Mouse (Mus musculus): ENCODE measurements at regions not wholly inside any gene's neighbourhood (a gene's known extent, or its start where the extent isn't known, plus 50 kb on each side); places are given as distances from the start of the nearest gene placed in this dataset.

DNA sequence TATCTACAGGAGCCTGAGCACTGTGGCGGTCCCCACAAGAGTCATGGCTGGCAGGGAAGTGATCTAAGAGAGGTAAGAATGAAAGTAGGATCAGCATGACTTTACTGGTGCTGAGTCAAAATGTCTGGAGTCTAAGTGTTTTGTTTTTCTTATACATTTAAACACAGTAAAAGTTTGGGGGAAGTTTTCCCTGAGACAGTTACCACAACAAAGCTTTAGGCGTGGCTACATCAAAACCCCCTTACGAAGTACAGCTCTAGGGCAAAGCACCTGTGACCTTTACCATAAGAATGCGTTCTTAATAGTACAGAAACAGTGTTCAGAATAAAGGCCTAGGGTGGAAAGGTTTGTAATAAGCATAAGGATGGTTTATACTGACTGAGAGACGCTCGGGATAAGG lies 254.4 kb upstream of the Kdm8 start:
- Histone ChIP-seq H3K27ac (ENCODE audit: insufficient read depth, low read length) (no peak overlapping the region), H3K4me1 (ENCODE audit: control insufficient read depth, insufficient read depth, low read length) (no peaks in the 10 kb centered on the region), H3K4me3 (ENCODE audit: insufficient read depth, low read length) (no peak overlapping the region)
- no peak for TF ChIP-seq CTCF (IDR thresholded peaks at IDR 0.05; ENCODE audit: borderline replicate concordance, insufficient read depth, low read length)
- no peak for TF ChIP-seq POLR2A (IDR thresholded peaks at IDR 0.05; ENCODE audit: low read depth, low read length)

DNA sequence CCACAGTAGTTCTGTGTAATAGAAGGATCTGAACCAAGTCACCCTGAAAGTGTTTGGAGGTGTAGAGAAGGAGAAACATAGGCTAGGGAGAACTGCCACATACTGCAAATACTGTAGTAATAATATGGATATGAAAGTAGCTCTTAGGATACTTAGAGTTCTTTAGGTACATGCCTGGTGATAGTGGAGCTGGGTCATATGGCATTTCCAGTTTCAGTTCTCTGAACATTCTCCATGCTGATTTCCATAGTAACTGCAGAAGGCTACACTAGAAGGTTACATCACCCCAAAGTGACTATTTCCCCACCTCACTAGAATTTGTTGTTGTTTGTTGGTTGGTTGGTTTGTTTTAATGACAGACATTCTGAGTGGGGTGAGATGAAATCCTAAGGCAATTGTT lies 253.2 kb upstream of the Kdm8 start:
- H3K4me1 ChIP-seq (ENCODE audit: control insufficient read depth, insufficient read depth, low read length) = no peaks in the 10 kb centered on the region
- H3K4me3 ChIP-seq (ENCODE audit: insufficient read depth, low read length) = no peak overlapping the region
- no peak for TF ChIP-seq POLR2A (IDR thresholded peaks at IDR 0.05; ENCODE audit: low read depth, low read length)
- TF ChIP-seq CTCF (IDR thresholded peaks at IDR 0.05; ENCODE audit: borderline replicate concordance, insufficient read depth, low read length) = no peak
- H3K27ac ChIP-seq (ENCODE audit: insufficient read depth, low read length) = no peak overlapping the region

DNA sequence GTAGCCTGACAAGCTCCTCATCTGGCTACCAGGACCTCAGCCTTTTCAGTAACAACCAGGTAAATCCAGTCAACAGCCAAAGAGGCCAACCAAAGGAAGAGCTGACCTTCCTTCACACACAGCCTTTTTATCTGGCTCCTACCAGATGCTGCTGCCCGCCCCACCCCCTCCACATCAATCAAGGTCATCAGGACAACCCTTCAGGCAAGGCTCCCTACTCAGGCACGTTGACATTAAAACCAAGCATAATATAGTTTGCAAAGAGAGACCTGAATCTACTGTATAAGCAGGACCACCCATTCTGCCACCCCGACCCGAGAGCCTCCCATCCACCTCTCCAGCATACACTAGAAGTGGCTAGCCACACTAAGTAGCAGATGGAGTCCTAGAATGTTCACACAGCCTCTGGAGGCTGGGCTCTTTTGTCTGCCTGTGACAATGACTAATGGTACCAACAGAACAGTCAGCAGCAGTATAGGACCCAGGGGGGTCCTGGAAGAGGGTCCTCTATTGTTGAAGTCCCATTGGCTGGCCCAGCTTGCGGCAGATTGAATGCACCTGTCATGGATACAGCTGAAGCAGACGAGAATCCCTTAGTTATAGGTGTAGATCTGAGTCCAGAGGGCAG lies 233.0 kb upstream of the Kdm8 start:
- TF ChIP-seq CTCF (IDR thresholded peaks at IDR 0.05; ENCODE audit: borderline replicate concordance, insufficient read depth, low read length) = no peak
- TF ChIP-seq POLR2A (IDR thresholded peaks at IDR 0.05; ENCODE audit: low read depth, low read length) = no peak
- Histone ChIP-seq H3K4me3 (ENCODE audit: insufficient read depth, low read length) (no peak overlapping the region), H3K27ac (ENCODE audit: insufficient read depth, low read length) (no peak overlapping the region), H3K4me1 (ENCODE audit: control insufficient read depth, insufficient read depth, low read length) (no peaks in the 10 kb centered on the region)

DNA sequence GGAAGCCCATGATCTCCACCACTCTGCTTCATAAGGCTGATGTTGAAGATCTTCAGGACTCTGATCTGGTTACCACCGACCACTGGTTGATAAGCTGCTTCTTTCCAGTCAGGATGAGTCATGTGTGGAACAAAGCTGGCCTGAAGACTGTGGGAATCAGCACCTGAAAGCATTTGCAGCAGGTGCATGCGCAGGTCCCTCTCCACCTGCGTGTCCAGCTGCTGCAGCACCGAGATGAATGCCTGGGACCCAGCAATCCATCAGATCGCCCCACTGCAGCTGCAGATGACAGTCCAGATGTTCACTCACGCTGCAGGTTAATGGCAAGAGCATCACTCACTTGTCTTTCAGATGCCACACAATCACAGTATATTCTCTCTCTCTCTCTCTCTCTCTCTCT lies 230.4 kb upstream of the Kdm8 start:
- Histone ChIP-seq H3K4me3 (ENCODE audit: insufficient read depth, low read length) (no peak overlapping the region), H3K27ac (ENCODE audit: insufficient read depth, low read length) (no peak overlapping the region), H3K4me1 (ENCODE audit: control insufficient read depth, insufficient read depth, low read length) (no peaks in the 10 kb centered on the region)
- TF ChIP-seq POLR2A (IDR thresholded peaks at IDR 0.05; ENCODE audit: low read depth, low read length) (no peak), CTCF (IDR thresholded peaks at IDR 0.05; ENCODE audit: borderline replicate concordance, insufficient read depth, low read length) (no peak)

DNA sequence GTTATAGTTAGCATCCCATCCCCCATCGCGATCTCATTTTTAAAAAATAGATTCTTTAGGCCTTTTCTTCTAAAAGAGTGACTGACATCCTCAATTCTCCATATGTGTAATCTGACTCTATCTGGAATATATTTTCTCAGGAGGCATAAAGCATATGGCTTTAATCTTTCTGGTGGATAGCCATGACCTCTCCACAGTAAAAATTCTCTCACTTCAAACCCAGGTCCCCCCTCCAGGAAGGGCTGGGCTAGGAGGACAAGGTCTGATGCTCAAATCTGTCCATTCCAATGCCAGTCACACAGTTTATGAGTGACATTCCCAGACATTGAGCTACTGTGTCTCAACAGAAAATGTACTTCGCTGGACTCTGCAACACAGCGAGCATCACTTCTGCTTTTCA lies 226.8 kb upstream of the Kdm8 start:
- no peak for TF ChIP-seq POLR2A (IDR thresholded peaks at IDR 0.05; ENCODE audit: low read depth, low read length)
- TF ChIP-seq CTCF (IDR thresholded peaks at IDR 0.05; ENCODE audit: borderline replicate concordance, insufficient read depth, low read length) = no peak
- no peak overlapping the region for H3K4me3 ChIP-seq (ENCODE audit: insufficient read depth, low read length)
- no peaks in the 10 kb centered on the region for H3K4me1 ChIP-seq (ENCODE audit: control insufficient read depth, insufficient read depth, low read length)
- H3K27ac ChIP-seq (ENCODE audit: insufficient read depth, low read length) = no peak overlapping the region

DNA sequence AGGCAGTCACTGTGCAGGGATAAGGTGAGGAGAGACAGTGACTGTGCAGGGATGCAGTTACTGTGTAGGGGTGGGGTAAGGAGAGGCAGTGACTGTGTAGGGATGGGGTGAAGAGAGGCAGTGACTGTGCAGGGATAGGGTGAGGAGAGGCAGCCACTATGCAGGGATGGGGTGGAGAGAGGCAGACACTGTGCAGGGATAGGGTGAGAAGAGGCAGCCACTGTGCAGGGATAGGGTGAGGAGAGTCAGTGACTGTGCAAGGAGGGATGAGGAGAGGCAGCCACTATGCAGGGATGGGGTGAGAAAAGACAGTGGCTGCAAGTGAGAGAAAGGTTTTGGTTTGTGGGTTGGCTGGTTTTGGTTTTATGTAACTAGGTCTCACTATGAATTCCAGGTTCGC lies 221.8 kb upstream of the Kdm8 start:
- TF ChIP-seq POLR2A (IDR thresholded peaks at IDR 0.05; ENCODE audit: low read depth, low read length) = no peak
- no peak for TF ChIP-seq CTCF (IDR thresholded peaks at IDR 0.05; ENCODE audit: borderline replicate concordance, insufficient read depth, low read length)
- Histone ChIP-seq H3K27ac (ENCODE audit: insufficient read depth, low read length) (no peak overlapping the region), H3K4me3 (ENCODE audit: insufficient read depth, low read length) (no peak overlapping the region), H3K4me1 (ENCODE audit: control insufficient read depth, insufficient read depth, low read length) (no peaks in the 10 kb centered on the region)

DNA sequence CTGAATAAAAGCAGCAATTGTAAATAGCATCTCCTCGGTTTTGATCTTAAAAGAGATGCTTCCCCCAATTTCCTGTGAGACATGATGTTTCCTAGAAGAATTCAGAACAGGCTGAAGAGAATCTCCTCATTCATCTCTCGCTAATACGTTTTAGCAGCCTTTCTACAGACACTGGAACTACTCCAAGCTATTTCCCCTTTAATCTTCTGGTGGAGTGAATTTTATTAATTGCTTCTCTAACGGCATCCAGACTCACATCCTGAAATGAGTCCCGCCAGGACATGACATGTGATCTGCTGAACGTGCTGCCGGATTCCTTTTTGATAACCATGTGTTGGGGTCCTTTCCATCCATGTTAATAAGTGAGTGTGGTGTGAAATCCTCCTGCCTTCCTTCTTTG lies 209.6 kb upstream of the Kdm8 start:
- Histone ChIP-seq H3K4me3 (ENCODE audit: insufficient read depth, low read length) (no peak overlapping the region), H3K4me1 (ENCODE audit: control insufficient read depth, insufficient read depth, low read length) (no peaks in the 10 kb centered on the region), H3K27ac (ENCODE audit: insufficient read depth, low read length) (no peak overlapping the region)
- TF ChIP-seq POLR2A (IDR thresholded peaks at IDR 0.05; ENCODE audit: low read depth, low read length) (no peak), CTCF (IDR thresholded peaks at IDR 0.05; ENCODE audit: borderline replicate concordance, insufficient read depth, low read length) (no peak)

DNA sequence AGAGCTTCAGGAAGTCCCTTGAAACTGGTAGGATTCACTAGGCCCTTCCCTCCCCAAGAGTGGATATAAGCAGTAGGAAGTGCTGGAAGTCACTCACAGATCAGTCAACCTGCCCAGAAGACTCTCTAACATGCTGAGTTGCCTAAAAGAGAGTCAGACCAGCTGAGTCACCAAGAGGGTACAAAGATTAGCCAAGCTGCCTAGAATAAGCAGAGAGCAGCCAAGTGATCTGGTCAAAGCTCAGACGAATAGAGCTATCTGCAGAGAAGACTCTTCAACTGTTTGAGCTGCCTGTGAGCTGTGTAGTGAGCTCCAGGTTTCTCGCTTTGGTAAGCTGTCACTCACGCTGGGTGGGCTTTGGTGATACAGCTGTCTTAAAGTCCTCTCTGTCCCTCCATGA lies 207.4 kb upstream of the Kdm8 start:
- Histone ChIP-seq H3K4me3 (ENCODE audit: insufficient read depth, low read length) (no peak overlapping the region), H3K27ac (ENCODE audit: insufficient read depth, low read length) (no peak overlapping the region), H3K4me1 (ENCODE audit: control insufficient read depth, insufficient read depth, low read length) (no peaks in the 10 kb centered on the region)
- TF ChIP-seq POLR2A (IDR thresholded peaks at IDR 0.05; ENCODE audit: low read depth, low read length) = no peak
- no peak for TF ChIP-seq CTCF (IDR thresholded peaks at IDR 0.05; ENCODE audit: borderline replicate concordance, insufficient read depth, low read length)

DNA sequence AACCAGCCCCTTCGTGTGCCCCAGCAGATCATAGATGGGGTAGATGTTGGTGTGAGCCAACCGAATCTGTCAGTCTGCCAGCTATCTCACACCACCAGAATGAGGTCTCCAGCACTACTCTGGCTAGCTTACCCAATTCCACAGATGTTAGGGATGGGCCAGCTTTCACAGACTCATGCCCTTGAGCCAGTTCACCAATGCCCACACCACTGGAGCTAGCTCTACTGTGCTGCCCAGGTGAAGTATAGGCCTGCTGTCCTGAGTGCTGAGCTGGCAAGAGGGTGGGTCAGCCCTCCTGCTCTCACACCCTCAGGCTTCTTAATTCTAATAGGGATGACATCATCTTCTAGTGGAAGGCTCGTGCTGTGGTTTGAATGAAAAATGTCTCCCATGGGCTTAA lies 201.5 kb upstream of the Kdm8 start:
- TF ChIP-seq POLR2A (IDR thresholded peaks at IDR 0.05; ENCODE audit: low read depth, low read length) (no peak), CTCF (IDR thresholded peaks at IDR 0.05; ENCODE audit: borderline replicate concordance, insufficient read depth, low read length) (no peak)
- Histone ChIP-seq H3K4me1 (ENCODE audit: control insufficient read depth, insufficient read depth, low read length) (no peaks in the 10 kb centered on the region), H3K4me3 (ENCODE audit: insufficient read depth, low read length) (no peak overlapping the region)

DNA sequence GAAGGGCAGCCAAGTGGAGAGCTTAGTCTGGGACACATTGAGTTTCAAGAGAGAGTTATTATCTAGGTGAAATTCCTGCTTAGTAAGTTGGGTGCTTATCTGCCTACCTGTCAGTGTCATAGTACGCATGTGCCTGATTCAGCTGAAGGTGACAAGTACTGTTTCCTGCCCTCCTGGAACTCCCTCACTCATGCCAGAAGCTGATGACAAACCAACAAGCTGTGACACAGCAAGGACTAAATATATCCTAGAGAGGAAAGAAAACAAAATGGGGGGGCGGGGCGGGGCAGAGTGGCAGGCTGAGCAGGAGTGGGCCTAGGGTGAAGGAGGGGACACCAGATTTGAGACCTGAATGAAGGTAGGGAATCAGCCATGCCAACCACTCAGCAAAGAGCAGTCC lies 196.1 kb upstream of the Kdm8 start:
- H3K4me3 ChIP-seq (ENCODE audit: insufficient read depth, low read length) = no peak overlapping the region
- no peak overlapping the region for H3K27ac ChIP-seq (ENCODE audit: insufficient read depth, low read length)
- no peaks in the 10 kb centered on the region for H3K4me1 ChIP-seq (ENCODE audit: control insufficient read depth, insufficient read depth, low read length)
- TF ChIP-seq CTCF (IDR thresholded peaks at IDR 0.05; ENCODE audit: borderline replicate concordance, insufficient read depth, low read length) (no peak), POLR2A (IDR thresholded peaks at IDR 0.05; ENCODE audit: low read depth, low read length) (no peak)

More for the DNA sequence above, 201.5 kb upstream of the Kdm8 start:
- H3K27ac ChIP-seq (ENCODE audit: insufficient read depth, low read length) = no peak overlapping the region

DNA sequence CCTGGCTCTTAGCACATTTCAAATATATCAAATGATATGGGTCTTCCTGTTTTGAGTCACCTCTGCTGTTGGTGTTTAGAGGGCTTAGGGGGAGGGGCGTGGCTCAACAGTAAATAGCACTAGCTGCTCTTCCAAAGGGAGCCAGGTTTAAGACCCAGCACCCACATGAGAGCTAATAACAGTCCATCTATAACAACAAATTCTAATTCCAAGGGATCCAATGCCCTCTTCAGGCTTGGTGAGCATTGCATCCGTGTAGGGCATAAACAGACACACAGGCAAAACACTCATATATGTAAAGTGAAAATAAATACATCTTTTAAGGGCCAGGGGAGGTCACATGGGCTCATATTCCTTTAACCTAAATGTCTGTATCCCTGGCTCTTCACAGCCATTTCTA lies 194.1 kb upstream of the Kdm8 start:
- no peak overlapping the region for H3K4me3 ChIP-seq (ENCODE audit: insufficient read depth, low read length)
- no peaks in the 10 kb centered on the region for H3K4me1 ChIP-seq (ENCODE audit: control insufficient read depth, insufficient read depth, low read length)
- no peak overlapping the region for H3K27ac ChIP-seq (ENCODE audit: insufficient read depth, low read length)
- TF ChIP-seq CTCF (IDR thresholded peaks at IDR 0.05; ENCODE audit: borderline replicate concordance, insufficient read depth, low read length) (no peak), POLR2A (IDR thresholded peaks at IDR 0.05; ENCODE audit: low read depth, low read length) (no peak)
